Comparison of ENCODE assay signal across 8 mouse cellular contexts in the genomic region with DNA sequence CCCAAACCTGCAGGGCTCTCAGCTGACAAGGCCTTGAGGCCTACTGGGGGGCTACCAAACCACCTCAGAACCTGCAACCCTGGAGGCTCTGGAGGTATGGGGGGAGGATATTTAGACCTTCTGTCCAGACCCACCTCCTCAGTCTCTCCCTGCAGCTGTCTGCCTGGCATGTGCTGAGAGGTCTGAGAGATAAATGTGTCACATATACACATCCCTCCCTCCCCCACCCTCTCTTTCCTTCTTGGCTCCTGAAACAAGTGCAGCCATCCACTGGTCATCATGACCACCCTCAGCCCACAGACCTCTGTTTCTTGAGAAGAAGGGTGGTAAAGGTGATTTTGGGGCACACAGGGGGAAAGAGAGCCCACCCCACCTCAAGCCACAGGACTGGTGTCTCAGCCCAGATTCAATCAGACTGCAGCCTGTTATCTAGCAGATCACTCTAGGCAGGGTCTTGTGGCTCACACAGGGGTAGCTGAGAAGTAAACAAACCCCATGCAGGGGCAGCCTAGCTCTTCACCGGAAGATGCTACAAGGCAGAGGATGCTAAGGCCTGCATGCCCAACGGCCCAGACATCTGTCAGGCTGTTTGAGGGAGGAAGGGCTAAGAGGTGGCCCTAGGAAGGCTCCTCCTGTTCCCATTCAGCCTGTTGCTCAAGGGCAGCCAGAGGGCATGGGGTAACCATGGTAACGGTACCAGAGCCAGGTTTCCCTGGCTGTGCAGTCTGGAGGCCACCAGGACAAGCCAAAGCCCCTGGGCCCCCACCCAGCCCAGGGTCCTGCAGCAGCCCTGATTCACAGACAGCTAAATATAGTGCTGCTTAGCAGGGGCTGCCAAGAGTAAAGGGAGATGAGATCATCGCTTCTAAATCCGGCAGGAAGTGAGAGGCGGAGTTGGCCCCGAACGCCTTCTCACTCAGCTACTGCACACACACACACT. TPM values are rescaled to one million over a fixed set of nuclear protein-coding genes. Genes with fewer than 3 reads are reported as not detected.
A peak's percentile ranks its signal among the peaks of the same experiment; 100 is the strongest.
DNase-seq lines count a peak whose midpoint lies in the region; ATAC-seq and TF ChIP-seq lines count a peak whose summit lies in the region.

No protein-coding gene starts in this region.

- no peaks in the 10 kb centered on the region for H3K9me3 ChIP-seq in forebrain, embryonic 12.5 days
- no peaks in the 10 kb centered on the region for H3K9me3 ChIP-seq in heart, embryonic 15.5 days (replicated peaks)
- H3K9me3 ChIP-seq in kidney, postnatal 0 days (replicated peaks; ENCODE audit: low read length) = no peaks in the 10 kb centered on the region
- H3K9me3 ChIP-seq in midbrain, postnatal 0 days (ENCODE audit: low read length) = no peaks in the 10 kb centered on the region

- WGBS in forebrain, embryonic 12.5 days = 6% methylated on average over 8 of the region's 8 CpGs
- 1% methylated on average over 8 of the region's 8 CpGs for WGBS in heart, embryonic 15.5 days
- WGBS in kidney, postnatal 0 days = 17% methylated on average over 8 of the region's 8 CpGs
- WGBS in midbrain, postnatal 0 days = 9% methylated on average over 8 of the region's 8 CpGs

- no peak overlapping the region for H3K9ac ChIP-seq in forebrain, embryonic 12.5 days
- peak overlapping the region; percentile 32; the same call in 1 of the 2 replicates for H3K9ac ChIP-seq in heart, embryonic 15.5 days
- no peak overlapping the region for H3K9ac ChIP-seq in kidney, postnatal 0 days (ENCODE audit: low read depth, low read length)
- H3K9ac ChIP-seq in midbrain, postnatal 0 days (replicated peaks; ENCODE audit: low read length, poor library complexity, severe bottlenecking) = no peak overlapping the region; the same call in 1 of the 2 replicates

- no peak for TF ChIP-seq CTCF in kidney, postnatal 0 days (IDR thresholded peaks at IDR 0.05; ENCODE audit: low read depth)
- no peak for TF ChIP-seq CTCF in midbrain, postnatal 0 days (IDR thresholded peaks at IDR 0.05)

- H3K27me3 ChIP-seq in forebrain, embryonic 12.5 days = peaks cover 16% of the 10 kb centered on the region
- no peaks in the 10 kb centered on the region for H3K27me3 ChIP-seq in heart, embryonic 15.5 days
- H3K27me3 ChIP-seq in kidney, postnatal 0 days (ENCODE audit: insufficient read depth, low read length) = no peaks in the 10 kb centered on the region
- H3K27me3 ChIP-seq in midbrain, postnatal 0 days (ENCODE audit: insufficient read depth, low read length) = no peaks in the 10 kb centered on the region

- DNase-seq in CD4-positive helper T cell, adult 2 months (ENCODE audit: low read depth, low spot score) = peak; percentile 87
- peak; percentile 88 for DNase-seq in kidney, postnatal 0 days (ENCODE audit: low spot score)
- DNase-seq in liver = peak; percentile 48
- peak; percentile 91 for DNase-seq in midbrain, postnatal 0 days (ENCODE audit: low spot score)
- DNase-seq in spleen, postnatal 36 days (ENCODE audit: low spot score in 2 of 2) = peak; percentile 71 to 75

- peak overlapping the region; percentile 10; the same call in 1 of the 2 replicates for H3K4me2 ChIP-seq in forebrain, embryonic 12.5 days
- H3K4me2 ChIP-seq in heart, embryonic 15.5 days = peak overlapping the region; percentile 38
- H3K4me2 ChIP-seq in kidney, postnatal 0 days (ENCODE audit: low read length) = no peak overlapping the region
- H3K4me2 ChIP-seq in midbrain, postnatal 0 days (ENCODE audit: low read depth, low read length, poor library complexity, severe bottlenecking) = no peak overlapping the region

- H3K36me3 ChIP-seq in forebrain, embryonic 12.5 days (replicated peaks) = no peaks in the 10 kb centered on the region
- no peaks in the 10 kb centered on the region for H3K36me3 ChIP-seq in heart, embryonic 15.5 days
- no peaks in the 10 kb centered on the region for H3K36me3 ChIP-seq in kidney, postnatal 0 days (ENCODE audit: insufficient read depth, low read length)
- peaks cover 7% of the 10 kb centered on the region; the same call in 1 of the 2 replicates for H3K36me3 ChIP-seq in midbrain, postnatal 0 days (ENCODE audit: insufficient read depth, low read length)

- peak overlapping the region; percentile 71 for H3K27ac ChIP-seq in brown adipose tissue, adult 24 weeks (replicated peaks; ENCODE audit: low read depth, low read length)
- peak overlapping the region; percentile 78 for H3K27ac ChIP-seq in forebrain, embryonic 12.5 days
- H3K27ac ChIP-seq in heart, embryonic 15.5 days = peak overlapping the region; percentile 96
- H3K27ac ChIP-seq in kidney, postnatal 0 days = peak overlapping the region; percentile 38
- H3K27ac ChIP-seq in midbrain, postnatal 0 days (ENCODE audit: low read depth, low read length) = peak overlapping the region; percentile 55; the same call in 1 of the 2 replicates

- ATAC-seq in forebrain, embryonic 12.5 days (ENCODE audit: low FRiP score) = peak; percentile 79
- peak; percentile 96 for ATAC-seq in heart, embryonic 15.5 days (replicated peaks; ENCODE audit: insufficient number of reproducible peaks, insufficient read depth, low FRiP score, low read depth)
- peak; percentile 74 for ATAC-seq in kidney, postnatal 0 days (replicated peaks; ENCODE audit: low FRiP score, low read depth)
- ATAC-seq in midbrain, postnatal 0 days (ENCODE audit: low FRiP score) = peak; percentile 80

- peaks cover 31% of the 10 kb centered on the region for H3K4me1 ChIP-seq in brown adipose tissue, adult 24 weeks (ENCODE audit: control insufficient read depth, insufficient read depth, insufficient read length, low read length)
- peaks cover 20% of the 10 kb centered on the region for H3K4me1 ChIP-seq in forebrain, embryonic 12.5 days
- peaks cover 54% of the 10 kb centered on the region for H3K4me1 ChIP-seq in heart, embryonic 15.5 days (replicated peaks)
- peaks cover 11% of the 10 kb centered on the region for H3K4me1 ChIP-seq in kidney, postnatal 0 days (replicated peaks; ENCODE audit: insufficient read depth, low read length)
- peaks cover 10% of the 10 kb centered on the region; the same call in 1 of the 2 replicates for H3K4me1 ChIP-seq in midbrain, postnatal 0 days (ENCODE audit: insufficient read depth, low read length)

- H3K4me3 ChIP-seq in brown adipose tissue, adult 24 weeks (ENCODE audit: insufficient read depth, low read depth, low read length) = no peak overlapping the region
- no peak overlapping the region for H3K4me3 ChIP-seq in forebrain, embryonic 12.5 days (replicated peaks)
- H3K4me3 ChIP-seq in heart, embryonic 15.5 days = no peak overlapping the region
- no peak overlapping the region for H3K4me3 ChIP-seq in kidney, postnatal 0 days (replicated peaks; ENCODE audit: low read depth, low read length)
- H3K4me3 ChIP-seq in midbrain, postnatal 0 days (ENCODE audit: low read depth, low read length) = no peak overlapping the region

RNA-seq across cellular contexts. Expression of gene Ykt6, which starts 44.6 kb away (rescaled TPM):
- polyA plus RNA-seq in brown adipose tissue, adult 24 weeks (2012; ENCODE audit: insufficient read depth, insufficient read length, missing spikeins) = 42.9 TPM in 2 replicates
- polyA plus RNA-seq in forebrain, embryonic 12.5 days (2016; fragmentation: Nextera tagmentation; extraction: Ambion mirVana) = 58.4 and 59.8 TPM in 2 replicates
- polyA plus RNA-seq in heart, embryonic 15.5 days (2015; fragmentation: Nextera tagmentation; extraction: Ambion mirVana) = 33.6 and 42.2 TPM in 2 replicates
- 41.8 and 46.5 TPM in 2 replicates for polyA plus RNA-seq in kidney, postnatal 0 days (2015; fragmentation: Nextera tagmentation; extraction: Ambion mirVana)
- 148 and 151 TPM in 2 replicates for total RNA-seq in midbrain, postnatal 0 days (2014; rRNA removed)
- polyA plus RNA-seq in midbrain, postnatal 0 days (2015; fragmentation: Nextera tagmentation; extraction: Ambion mirVana) = 87.0 and 89.0 TPM in 2 replicates

RNA-seq across cellular contexts. Expression of gene Gck, which starts 50.2 kb away (rescaled TPM):
- 1.5 TPM in 1 of 2 replicates, not detected in the other for polyA plus RNA-seq in brown adipose tissue, adult 24 weeks (2012; ENCODE audit: insufficient read depth, insufficient read length, missing spikeins)
- 2.9 and 3.5 TPM in 2 replicates for polyA plus RNA-seq in forebrain, embryonic 12.5 days (2016; fragmentation: Nextera tagmentation; extraction: Ambion mirVana)
- 0.72 and 2.0 TPM in 2 replicates for polyA plus RNA-seq in heart, embryonic 15.5 days (2015; fragmentation: Nextera tagmentation; extraction: Ambion mirVana)
- polyA plus RNA-seq in kidney, postnatal 0 days (2015; fragmentation: Nextera tagmentation; extraction: Ambion mirVana) = 0.64 and 1.0 TPM in 2 replicates
- 7.6 and 7.7 TPM in 2 replicates for total RNA-seq in midbrain, postnatal 0 days (2014; rRNA removed)
- 13.2 and 14.1 TPM in 2 replicates for polyA plus RNA-seq in midbrain, postnatal 0 days (2015; fragmentation: Nextera tagmentation; extraction: Ambion mirVana)

Comparison
In these comparisons a context has a peak if more than half of its experiments do, and no peak if none do; other contexts are left out.
1. H3K27ac ChIP-seq: peak in every context shown above with its lines; median percentile 96 in heart, embryonic 15.5 days; 78 in forebrain, embryonic 12.5 days; 71 in brown adipose tissue, adult 24 weeks; 55 in midbrain, postnatal 0 days; 38 in kidney, postnatal 0 days.
2. H3K4me2 ChIP-seq: peak in forebrain, embryonic 12.5 days (single experiment) and heart, embryonic 15.5 days (single experiment); none in kidney, postnatal 0 days (single experiment) and midbrain, postnatal 0 days (single experiment).
3. Peak in every context shown above with its lines, with median percentiles within 50 percentile points of each other: DNase-seq and ATAC-seq.